Mouse (Mus musculus) forebrain, embryonic 16.5 days (tissue): ENCODE measurements at regions not wholly inside any gene's neighbourhood (a gene's known extent, or its start where the extent isn't known, plus 50 kb on each side); places are given as distances from the start of the nearest gene placed in this dataset.

Experiments used
- ATAC-seq: fragments of 200-750 bp; cut with Nextera tagmentation; 2 replicates; pipeline ENCODE4 v1.8.0; 2017; ENCODE audit warnings: mild to moderate bottlenecking, moderate library complexity
- H3K27ac ChIP-seq: fragments of 300-500 bp; sonication (generic); 2 replicates; pipeline ENCODE4 v1.5.1; 2014; ENCODE audit warnings: low read length, control low read depth
- H3K27me3 ChIP-seq: fragments of 300-500 bp; sonication (generic); replicated peaks from 2 replicates; pipeline ENCODE4 v1.6.1; 2014; ENCODE audit warnings: low read length; ENCODE audit not compliant: control insufficient read depth, insufficient read depth
- H3K36me3 ChIP-seq: fragments of 300-500 bp; sonication (generic); 2 replicates; pipeline ENCODE4 v1.6.1; 2014; ENCODE audit not compliant: control insufficient read depth, insufficient read depth
- H3K4me1 ChIP-seq: fragments of 300-500 bp; sonication (generic); replicated peaks from 2 replicates; pipeline ENCODE4 v1.6.1; 2014; ENCODE audit warnings: low read length; ENCODE audit not compliant: control insufficient read depth, insufficient read depth
- H3K4me2 ChIP-seq: fragments of 300-500 bp; sonication (generic); 2 replicates; pipeline ENCODE4 v1.6.1; 2014; ENCODE audit warnings: mild to moderate bottlenecking, low read length, control low read depth
- H3K4me3 ChIP-seq: fragments of 300-500 bp; sonication (generic); replicated peaks from 2 replicates; pipeline ENCODE4 v1.5.1; 2014; ENCODE audit warnings: mild to moderate bottlenecking, low read length, control low read depth
- H3K9ac ChIP-seq: fragments of 300-500 bp; sonication (generic); replicated peaks from 2 replicates; pipeline ENCODE4 v1.6.1; 2014; ENCODE audit warnings: low read depth, low read length, control low read depth
- H3K9me3 ChIP-seq: fragments of 300-500 bp; sonication (generic); 2 replicates; pipeline ENCODE4 v1.6.1; 2016; ENCODE audit warnings: low read length; ENCODE audit not compliant: control insufficient read depth
- WGBS: fragments of 180-500 bp; shearing (Covaris S2); extraction: QIAGEN DNeasy Blood & Tissue Kit; methylation state at CpG from one replicate; pipeline ENCODE4 v1.1.7; 2014; 5-methylcytosine and 5-hydroxymethylcytosine counted together

DNA sequence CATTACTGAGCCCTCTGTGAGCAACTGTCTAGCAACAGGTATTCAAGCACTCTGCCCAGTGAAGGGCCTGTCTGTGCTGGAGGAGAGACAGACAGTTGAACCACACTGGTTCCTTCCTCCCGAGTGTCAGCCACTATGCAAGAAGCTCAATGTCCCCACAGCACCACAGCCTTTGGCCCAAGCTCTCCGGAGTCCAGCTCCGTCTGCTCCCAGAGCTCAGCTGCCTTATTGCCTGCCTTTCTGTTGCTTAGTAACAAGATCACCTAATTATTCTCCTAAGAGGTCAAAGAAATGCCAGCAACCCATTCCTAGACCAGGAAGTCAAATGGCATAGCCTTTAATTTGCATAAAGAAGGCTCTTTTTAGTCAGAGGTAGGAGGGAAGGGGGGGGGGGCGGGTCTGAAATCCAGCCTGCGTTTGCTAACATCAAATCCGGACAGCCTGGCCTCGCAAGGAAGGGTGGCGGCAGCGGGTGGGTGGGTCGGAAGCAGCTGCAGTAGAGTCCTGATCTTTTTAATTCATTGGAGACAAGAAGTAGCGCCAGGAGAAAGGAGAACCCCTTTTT lies 64.0 kb upstream of the Bace2 start:
- Histone ChIP-seq H3K4me3 (no peak overlapping the region), H3K9ac (no peak overlapping the region)
- ATAC-seq, result peak; percentile 27; the same call in 1 of the 2 replicates

DNA sequence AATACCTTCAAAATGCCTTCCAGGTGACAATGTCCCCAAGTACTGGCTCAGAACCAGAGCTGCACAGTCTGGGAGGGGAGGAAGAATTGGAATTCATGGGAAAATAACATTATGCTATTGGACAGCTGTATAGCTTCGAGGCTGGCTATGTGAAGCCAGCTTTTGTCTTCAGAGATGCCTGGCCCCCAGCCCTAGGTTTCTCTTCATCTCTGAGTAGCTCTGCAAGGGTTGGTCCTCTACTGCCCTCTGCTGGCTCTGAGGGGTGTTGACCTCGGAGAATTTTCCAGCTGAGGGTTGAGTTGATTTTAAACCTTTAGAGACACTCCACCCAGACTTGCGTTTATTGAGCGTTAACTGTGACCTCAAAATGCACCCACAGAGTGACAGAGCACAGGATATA lies 63.3 kb upstream of the Bace2 start:
- peak overlapping the region; percentile 42 for H3K4me2 ChIP-seq
- WGBS, result 7% methylated on average over 4 of the region's 4 CpGs
- no peaks in the 10 kb centered on the region for H3K9me3 ChIP-seq
- H3K27me3 ChIP-seq, result no peaks in the 10 kb centered on the region
- H3K36me3 ChIP-seq, result no peaks in the 10 kb centered on the region
- peak; percentile 81 for ATAC-seq
- H3K27ac ChIP-seq, result peak overlapping the region; percentile 18
- H3K4me3 ChIP-seq, result no peak overlapping the region
- no peak overlapping the region for H3K9ac ChIP-seq
- H3K4me1 ChIP-seq, result peaks cover 18% of the 10 kb centered on the region

More for the DNA sequence above, 64.0 kb upstream of the Bace2 start:
- Histone ChIP-seq H3K36me3 (no peaks in the 10 kb centered on the region), H3K4me2 (peak overlapping the region; percentile 42), H3K9me3 (no peaks in the 10 kb centered on the region), H3K27ac (peak overlapping the region; percentile 18), H3K27me3 (no peaks in the 10 kb centered on the region), H3K4me1 (peaks cover 22% of the 10 kb centered on the region)
- 4% methylated on average over 10 of the region's 11 CpGs for WGBS

DNA sequence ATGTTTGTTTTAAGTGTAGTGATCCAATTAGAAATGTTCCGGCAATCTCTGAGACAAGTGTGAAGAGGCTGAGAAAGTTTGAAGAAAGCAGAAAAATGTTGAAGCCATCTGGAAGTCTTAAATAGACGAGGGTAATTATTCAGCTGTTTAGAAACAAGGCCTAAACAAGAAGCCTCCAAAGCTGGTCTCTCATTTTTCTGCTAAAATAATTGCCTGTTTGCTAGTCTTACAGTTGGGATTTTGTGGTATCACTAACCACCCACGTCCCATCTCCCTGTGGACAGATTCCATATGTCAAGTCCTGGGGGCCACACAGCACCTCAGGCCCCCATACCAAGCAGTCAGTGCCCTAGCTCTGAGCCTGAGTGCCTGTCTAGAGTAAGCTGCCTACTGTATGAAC lies 59.4 kb upstream of the Bace2 start:
- no peak for ATAC-seq
- Histone ChIP-seq H3K4me1 (peaks cover 9% of the 10 kb centered on the region), H3K9me3 (no peaks in the 10 kb centered on the region), H3K36me3 (no peaks in the 10 kb centered on the region), H3K27me3 (no peaks in the 10 kb centered on the region), H3K4me2 (no peak overlapping the region), H3K27ac (no peak overlapping the region), H3K4me3 (no peak overlapping the region), H3K9ac (no peak overlapping the region)
- 43% methylated on average over 3 of the region's 3 CpGs for WGBS

DNA sequence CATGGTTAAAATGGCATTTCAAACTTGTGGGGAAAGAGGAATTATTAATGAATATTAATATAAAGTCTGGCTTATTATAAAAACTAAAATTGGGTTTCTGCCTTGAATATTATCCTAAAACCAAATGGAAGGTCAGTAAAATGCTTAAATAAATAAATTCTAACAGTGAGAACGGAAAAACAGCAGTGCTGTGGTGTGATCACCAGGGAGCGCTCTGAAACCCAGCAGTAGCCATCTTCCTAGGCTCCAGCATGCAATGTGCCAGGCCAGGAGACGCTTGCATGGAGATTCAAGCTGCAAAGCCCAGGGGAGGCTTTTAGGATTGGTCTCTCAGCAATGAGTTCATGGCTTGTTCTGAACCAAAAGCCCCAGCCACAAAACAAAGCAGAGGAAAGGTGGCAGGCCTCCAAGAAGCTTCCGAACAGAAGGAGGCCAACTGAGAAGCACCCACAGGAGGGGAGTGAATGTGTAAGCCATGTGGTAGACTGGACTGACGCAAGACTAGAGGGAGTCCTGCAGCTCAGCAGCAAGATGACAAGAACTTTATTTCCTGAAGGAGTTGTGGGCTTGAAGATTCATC lies 52.3 kb upstream of the Bace2 start:
- WGBS, result 37% methylated on average over 5 of the region's 5 CpGs
- Histone ChIP-seq H3K27ac (no peak overlapping the region), H3K4me1 (no peaks in the 10 kb centered on the region; the same call in 1 of the 2 replicates), H3K4me3 (no peak overlapping the region), H3K4me2 (no peak overlapping the region), H3K27me3 (no peaks in the 10 kb centered on the region), H3K9ac (no peak overlapping the region), H3K9me3 (no peaks in the 10 kb centered on the region), H3K36me3 (no peaks in the 10 kb centered on the region)
- ATAC-seq, result peak; percentile 36; the same call in 1 of the 2 replicates
